Mouse (Mus musculus) heart, postnatal 10 days (tissue): ENCODE measurements around the gene C1rb. TPM values are rescaled to one million over a fixed set of nuclear protein-coding genes. Genes with fewer than 3 reads are reported as not detected.
"Not testable (repeated sequence)": the region's sequence is repeated elsewhere in the genome, so short reads cannot be mapped to it uniquely, and the experiment has no call there.

Experiments used
- DNase-seq, 2 experiments: peaks; one replicate each; pipeline ENCODE4 v3.0.0; 2021
- intact Hi-C: fragments of 180-260 bp; cut with DNase I; formaldehyde crosslinking; loops from one replicate; pipeline ENCODE4 v1.15.1; 2025
- total RNA-seq, 2 experiments: library from RNA; stranded (reverse); gene quantifications; 2 replicates each; pipeline ENCODE4 v1.2.3; 2021

C1rb gene
- total RNA-seq, 2 experiments from 2014 or later = 0.74 to 0.79 TPM

DNA sequence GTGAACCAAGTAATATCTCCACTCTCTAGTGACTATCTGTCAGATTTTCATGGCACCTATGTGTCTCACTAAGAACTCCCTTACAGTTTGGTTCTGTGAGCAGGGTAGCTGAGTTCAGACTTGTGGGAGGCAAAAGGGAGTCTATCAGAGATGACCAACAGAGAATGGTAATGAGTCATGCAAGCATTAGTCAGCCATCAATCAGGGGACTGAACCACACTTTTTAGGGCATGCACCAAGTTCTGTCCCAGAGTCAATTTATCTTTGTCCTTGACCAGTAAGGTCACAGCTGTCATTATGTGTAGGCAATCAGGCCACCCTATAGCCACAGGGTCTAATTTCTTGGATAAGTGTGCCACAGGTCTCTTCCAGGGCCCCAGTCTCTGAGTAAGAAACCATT is 18.7 kb downstream of the C1rb start:
- DNase-seq = no peak
- intact Hi-C loops = no loop called here

DNA sequence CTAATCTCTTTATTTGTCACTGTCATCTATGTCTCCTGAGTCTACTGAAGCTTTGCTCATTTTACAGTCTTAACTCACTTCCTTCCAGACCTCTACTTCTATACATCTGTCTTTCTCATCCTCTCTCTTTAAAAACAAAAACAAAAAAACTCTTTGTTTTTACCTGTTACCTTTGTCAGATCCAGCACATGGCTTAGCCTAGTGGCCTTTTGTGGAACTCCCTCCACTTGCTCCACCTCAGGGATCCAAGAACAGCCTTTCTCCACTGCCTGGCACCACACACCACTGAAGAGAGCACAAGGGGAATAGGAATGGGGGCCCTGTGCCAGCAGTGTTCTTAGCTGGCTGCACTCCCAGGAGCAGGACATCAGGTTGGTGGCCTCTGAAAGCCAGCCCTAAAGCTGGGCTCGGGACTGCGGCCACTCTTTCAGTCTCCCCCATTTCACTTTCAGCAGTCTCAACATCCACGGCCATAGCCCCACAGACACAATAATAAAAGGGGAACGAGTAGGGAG is 22.1 kb downstream of the C1rb start:
- peak; percentile 79 for DNase-seq
- intact Hi-C loops = no loop called here

- intact Hi-C loops = no loop called here
- DNase-seq = no peak
Measured at GRCm38 (mm10) chr6:124593121-124593520, 23.0 kb downstream of the C1rb start.

DNA sequence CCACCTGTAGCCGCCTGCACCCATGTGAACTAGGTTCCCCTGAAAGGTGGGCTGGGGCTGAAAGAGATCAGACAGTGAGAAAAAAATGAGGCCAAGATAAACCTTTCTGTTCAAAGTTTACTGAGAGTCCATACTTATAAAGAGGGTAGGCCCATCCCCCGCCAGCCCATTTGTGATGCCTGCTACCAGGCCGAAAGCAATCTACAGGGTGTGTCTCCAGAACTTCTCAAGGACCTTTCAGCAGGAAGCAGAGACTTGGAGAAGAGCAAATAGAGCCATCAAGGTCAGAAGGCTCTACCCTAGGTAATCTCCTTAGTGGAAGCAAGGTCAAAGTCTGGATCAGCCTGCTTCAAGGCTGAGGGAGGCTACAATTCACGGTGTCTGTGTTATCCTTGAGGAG is 31.9 kb downstream of the C1rb start:
- intact Hi-C loops = no loop called here
- no peak for DNase-seq

DNA sequence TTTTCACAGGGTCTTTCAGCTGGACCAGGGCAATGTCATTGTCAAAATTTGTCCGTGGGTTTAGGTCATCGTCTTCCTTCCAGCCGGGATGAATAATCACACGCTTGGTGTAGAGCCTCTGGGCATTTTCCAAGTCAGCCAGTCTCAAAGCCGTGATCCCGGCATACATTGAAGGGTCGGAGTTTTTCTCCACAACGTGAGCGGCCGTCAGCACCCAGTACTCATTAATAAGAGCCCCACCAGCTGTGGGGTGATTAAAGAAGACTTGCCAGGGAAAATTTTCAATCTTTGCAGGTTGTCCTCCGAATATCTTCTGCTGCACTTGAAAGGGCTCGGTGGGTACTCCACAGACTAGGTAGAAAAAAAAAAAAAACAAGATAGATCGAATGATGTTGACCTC is 55.5 kb downstream of the C1rb start:
- intact Hi-C loops = no loop called here
- DNase-seq = no peak

DNA sequence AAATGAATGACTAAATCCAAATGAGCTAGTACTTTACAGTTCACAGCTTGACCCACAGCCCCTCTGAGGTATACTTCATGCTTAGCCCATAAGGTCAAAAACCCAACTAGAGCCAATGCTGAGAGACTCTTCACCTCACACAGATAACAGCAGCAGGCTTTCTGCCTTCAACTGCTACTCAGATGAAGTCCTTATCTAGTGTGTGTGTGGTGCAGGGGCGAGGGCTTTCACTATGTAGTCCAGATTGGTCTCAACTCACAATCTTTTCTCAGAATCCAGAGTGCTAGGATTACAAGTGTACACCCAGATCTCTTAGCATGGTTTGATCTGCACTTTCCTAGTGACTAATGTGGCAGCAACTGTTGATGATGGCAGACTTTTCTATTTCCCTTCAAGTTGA is 56.1 kb downstream of the C1rb start:
- intact Hi-C loops, DNase-seq: not testable (repeated sequence)

DNA sequence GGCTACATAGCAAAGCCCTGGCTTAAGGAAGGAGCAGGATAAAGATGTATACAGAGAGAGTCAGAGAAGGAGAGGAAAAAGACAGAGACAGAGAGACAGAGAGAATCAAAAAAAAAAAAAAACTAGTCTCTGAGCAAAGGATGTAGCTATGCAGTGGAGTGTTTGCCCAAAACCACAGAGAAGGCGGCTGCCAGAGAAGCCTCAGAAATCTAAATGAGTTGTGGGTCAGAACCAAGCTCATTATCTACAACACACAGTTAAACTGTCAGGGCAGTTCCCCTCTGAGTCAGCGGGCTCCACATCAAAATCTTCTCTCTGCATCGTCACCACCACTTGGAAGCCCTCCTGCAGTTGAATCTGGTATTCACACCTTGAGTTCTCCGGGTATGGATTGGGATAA is 60.7 kb downstream of the C1rb start:
- DNase-seq = no peak
- intact Hi-C loops = loop anchor here (5.0 kb wide), 1 partner anchor 93 kb away; no protein-coding TSS in a partner anchor

Other genes with a start within 250 kb of the C1rb start
- gene Pex5, start 155.2 kb upstream of the C1rb start, total RNA-seq = 10 to 100 TPM; 28.3 to 31.9 TPM
- 10 to 100 TPM in 1 of 2 experiments, 1 to 10 TPM in 1; 2.0 to 11.3 TPM for gene Clstn3, start 105.5 kb upstream of the C1rb start, total RNA-seq
- 1 to 10 TPM in 1 of 2 experiments, under 1 TPM in 1; 0.84 to 1.1 TPM for gene C1rl, start 77.2 kb upstream of the C1rb start, total RNA-seq
- gene C1ra, start 57.9 kb upstream of the C1rb start, total RNA-seq = 1 to 10 TPM; 6.9 to 8.8 TPM
- 10 to 100 TPM; 20.1 to 23.3 TPM for gene C1s1, start 27.9 kb upstream of the C1rb start, total RNA-seq
- under 1 TPM; 0.26 to 0.45 TPM for gene C1s2, start 65.8 kb downstream of the C1rb start, total RNA-seq
- 10 to 100 TPM; 56.5 to 68.8 TPM for gene Lpcat3, start 92.7 kb downstream of the C1rb start, total RNA-seq
- 10 to 100 TPM; 64.2 to 66.4 TPM for gene Emg1, start 141.9 kb downstream of the C1rb start, total RNA-seq
- 100 to 1,000 TPM; 394 to 399 TPM for gene Phb2, start 142.0 kb downstream of the C1rb start, total RNA-seq
- gene Ptpn6, start 168.4 kb downstream of the C1rb start, total RNA-seq = 1 to 10 TPM; 5.0 to 6.0 TPM
- 100 to 1,000 TPM; 322 to 335 TPM for gene Grcc10, start 171.1 kb downstream of the C1rb start, total RNA-seq
- under 1 TPM in 1 of 2 experiments, not detected in 1; 0.98 TPM for gene Gm45234, start 185.7 kb downstream of the C1rb start, total RNA-seq
- 10 to 100 TPM; 59.4 to 59.7 TPM for gene Atn1, start 186.2 kb downstream of the C1rb start, total RNA-seq
- 1 to 10 TPM; 3.4 to 3.7 TPM for gene Eno2, start 199.4 kb downstream of the C1rb start, total RNA-seq
- not detected for gene Lrrc23, start 209.4 kb downstream of the C1rb start, total RNA-seq
- 1 to 10 TPM; 3.1 TPM for gene Spsb2, start 238.4 kb downstream of the C1rb start, total RNA-seq
- 100 to 1,000 TPM; 870 to 877 TPM for gene Tpi1, start 244.0 kb downstream of the C1rb start, total RNA-seq